Mouse (Mus musculus): ENCODE results near the gene Cmtr1. TPM values are rescaled to one million over a fixed set of nuclear protein-coding genes. Genes with fewer than 3 reads are reported as not detected.
"Not testable (repeated sequence)": the region's sequence is repeated elsewhere in the genome, so short reads cannot be mapped to it uniquely, and the experiment has no call there.

Cmtr1 gene
- 55.7 TPM for polyA plus RNA-seq (2012; fragmentation: generic; extraction: Trizol)

DNA sequence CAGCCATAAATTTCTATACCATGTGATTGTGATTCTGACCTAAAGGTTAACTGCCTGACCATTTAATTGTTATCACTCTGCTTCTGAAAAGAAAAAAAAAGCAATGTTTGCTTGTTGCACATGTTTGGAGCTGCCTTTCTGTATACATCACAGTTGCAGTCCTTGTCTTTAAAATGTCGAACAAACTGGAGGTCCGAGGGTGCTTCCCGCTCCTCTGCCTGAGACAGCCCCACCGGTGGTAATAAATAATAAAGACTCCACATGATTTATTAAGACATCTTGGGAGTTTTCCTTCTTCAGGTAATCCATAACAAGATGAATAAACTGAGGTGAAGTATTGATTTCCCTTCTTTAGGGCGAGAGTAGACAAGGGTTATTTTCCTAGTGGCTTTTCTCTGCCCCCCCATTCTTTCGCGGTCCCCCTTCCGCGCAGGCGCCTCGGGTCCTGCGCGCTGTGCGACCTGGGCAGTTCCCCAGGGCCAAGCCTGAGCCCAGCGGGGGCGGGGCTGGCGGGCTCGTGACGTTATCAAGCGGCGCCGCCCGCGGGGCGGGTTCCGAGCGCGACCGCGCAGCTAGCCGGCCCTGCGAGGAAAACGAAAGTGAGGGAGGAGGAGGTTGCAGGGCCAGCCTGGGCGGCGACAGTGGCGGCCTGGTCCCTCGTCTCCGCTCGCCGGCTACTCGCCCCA is at the start of gene Cmtr1:
Cmtr1 (plus strand) TSS at position 520 of the 686 bp plus-strand sequence.
- H3K36me3 ChIP-seq (ENCODE audit: control insufficient read depth, insufficient read depth), result no peaks in the 10 kb centered on the region
- peaks cover 14% of the 10 kb centered on the region for H3K79me2 ChIP-seq (ENCODE audit: control insufficient read depth, insufficient read depth)
- TF ChIP-seq CEBPB (IDR thresholded peaks at IDR 0.05; ENCODE audit: insufficient read depth, poor library complexity, severe bottlenecking) (no peak), USF1 (IDR thresholded peaks at IDR 0.05; ENCODE audit: low read depth) (no peak), POLR2AphosphoS2 (IDR thresholded peaks at IDR 0.05; ENCODE audit: insufficient read length, low read depth) (peak; percentile 95), MYOG (IDR thresholded peaks at IDR 0.05; ENCODE audit: control insufficient read depth in 1 of 3, insufficient read depth in 1 of 3, insufficient read length in 2 of 3, low read depth in 2 of 3) (peak in 1 of 3 experiments; percentile 30), E2F4 (IDR thresholded peaks at IDR 0.05; ENCODE audit: insufficient read depth) (peak; percentile 59), MAX (IDR thresholded peaks at IDR 0.05; ENCODE audit: low read depth) (no peak), TCF3 (IDR thresholded peaks at IDR 0.05; ENCODE audit: insufficient read length, low read depth) (no peak), REST (IDR thresholded peaks at IDR 0.05; ENCODE audit: insufficient read depth, insufficient read length) (no peak), TCF12 (IDR thresholded peaks at IDR 0.05; ENCODE audit: insufficient read depth, poor library complexity, severe bottlenecking) (no peak), MYOD1 (IDR thresholded peaks at IDR 0.05; ENCODE audit: control insufficient read depth in 1 of 3, insufficient read length in 2 of 3, low read depth in 2 of 3) (peak in 1 of 3 experiments; percentile 25), SRF (IDR thresholded peaks at IDR 0.05; ENCODE audit: control insufficient read depth, insufficient read length, low read depth) (no peak), POLR2A (IDR thresholded peaks at IDR 0.05; ENCODE audit: insufficient read length, low read depth) (peak; percentile 97)
- H3K27me3 ChIP-seq (ENCODE audit: control insufficient read depth, insufficient read depth, insufficient read length), result no peaks in the 10 kb centered on the region
- peak within 1 kb of the TSS; percentile 56 for H3ac ChIP-seq (ENCODE audit: control insufficient read depth, insufficient read length)
- peak within 1 kb of the TSS; percentile 83 for H3K4me3 ChIP-seq
- H3K4me2 ChIP-seq (ENCODE audit: low read depth), result peak within 1 kb of the TSS; percentile 93

DNA sequence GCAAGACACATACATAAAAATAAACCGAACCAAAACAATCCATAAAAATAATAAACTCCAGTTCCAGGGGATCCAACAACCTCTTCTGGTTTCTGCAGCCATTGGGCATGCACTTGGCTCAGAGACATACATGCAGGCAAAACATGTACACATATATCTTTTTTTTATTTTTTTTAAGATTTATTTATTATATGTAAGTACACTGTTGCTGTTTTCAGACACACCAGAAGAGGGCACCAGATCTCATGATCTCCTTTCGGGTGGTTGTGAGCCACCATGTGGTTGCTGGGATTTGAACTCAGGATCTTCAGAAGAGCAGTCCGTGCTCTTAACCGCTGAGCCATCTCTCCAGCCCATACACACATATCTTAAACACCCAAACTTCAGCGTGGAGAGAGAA is 46.9 kb upstream of the Cmtr1 start:
- not testable (repeated sequence) for H3ac ChIP-seq (ENCODE audit: control insufficient read depth, insufficient read length); H3K4me3 ChIP-seq; H3K36me3 ChIP-seq (ENCODE audit: control insufficient read depth, insufficient read depth); H3K27me3 ChIP-seq (ENCODE audit: control insufficient read depth, insufficient read depth, insufficient read length); H3K4me2 ChIP-seq (ENCODE audit: low read depth)
- H3K79me2 ChIP-seq (ENCODE audit: control insufficient read depth, insufficient read depth), result peaks cover 34% of the 10 kb centered on the region

DNA sequence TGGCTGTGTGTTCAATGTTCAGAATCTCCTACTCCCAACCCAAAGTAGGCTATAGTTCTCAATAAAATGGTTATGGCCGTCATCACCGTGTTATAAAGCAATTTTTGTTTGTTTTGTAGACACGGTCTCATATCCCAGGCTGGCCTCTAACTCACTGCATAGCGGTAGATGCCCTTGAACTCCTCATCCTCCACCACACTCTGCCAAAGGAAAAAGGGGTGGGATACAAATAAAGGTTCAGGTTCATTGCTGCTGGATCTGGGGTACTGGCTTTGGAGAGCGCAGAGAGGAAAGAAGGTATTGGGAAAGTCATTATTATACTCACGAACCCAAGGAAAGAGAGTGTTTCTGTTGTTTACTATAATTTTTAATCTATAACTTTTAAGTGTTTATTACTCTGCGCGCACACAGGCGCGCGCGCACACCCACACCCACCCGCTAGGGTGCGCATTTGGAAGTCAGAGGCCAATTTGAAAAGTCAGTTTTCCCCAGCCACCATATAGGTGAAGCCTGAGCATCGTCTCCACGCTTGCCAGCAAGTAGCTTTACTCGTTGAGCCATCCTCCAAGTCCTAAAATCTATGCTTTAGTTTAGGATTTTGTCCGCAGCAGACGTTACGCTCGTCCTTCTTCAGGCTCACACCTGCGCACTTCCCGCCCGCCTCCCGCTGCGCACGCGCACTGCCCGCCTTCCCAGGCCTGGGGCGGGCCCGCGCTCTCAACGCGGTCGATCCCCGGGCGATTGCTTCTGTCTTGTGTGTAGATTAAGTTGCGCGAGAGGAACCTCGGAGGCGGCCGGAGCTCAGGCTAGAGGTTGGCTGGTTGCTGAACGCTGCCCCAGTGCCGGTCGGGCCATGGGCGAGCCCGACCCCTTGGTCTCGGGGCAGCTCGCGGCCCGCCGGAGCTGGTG is 46.0 kb upstream of the Cmtr1 start, which contains the start of the genes Rnf8 and Gm28043:
Rnf8 (plus strand) TSS at position 676 of the 909 bp plus-strand sequence.
Gm28043 (plus strand) TSS at position 762 of the 909 bp plus-strand sequence.
- H3K4me3 ChIP-seq, result peak within 1 kb of the TSS; percentile 56
- H3K79me2 ChIP-seq (ENCODE audit: control insufficient read depth, insufficient read depth), result peaks cover 34% of the 10 kb centered on the region
- no peaks in the 10 kb centered on the region for H3K27me3 ChIP-seq (ENCODE audit: control insufficient read depth, insufficient read depth, insufficient read length)
- peak within 1 kb of the TSS; percentile 77 for H3K4me2 ChIP-seq (ENCODE audit: low read depth)
- TF ChIP-seq E2F4 (IDR thresholded peaks at IDR 0.05; ENCODE audit: insufficient read depth), result peak; percentile 53
- TF ChIP-seq MYOG (IDR thresholded peaks at IDR 0.05; ENCODE audit: control insufficient read depth in 1 of 3, insufficient read depth in 1 of 3, insufficient read length in 2 of 3, low read depth in 2 of 3), result no peak
- peak; percentile 90 for TF ChIP-seq POLR2A (IDR thresholded peaks at IDR 0.05; ENCODE audit: insufficient read length, low read depth)
- TF ChIP-seq CEBPB (IDR thresholded peaks at IDR 0.05; ENCODE audit: insufficient read depth, poor library complexity, severe bottlenecking), result no peak
- TF ChIP-seq POLR2AphosphoS2 (IDR thresholded peaks at IDR 0.05; ENCODE audit: insufficient read length, low read depth), result peak; percentile 67
- peak in 2 of 3 experiments; percentile 43 to 51 for TF ChIP-seq MYOD1 (IDR thresholded peaks at IDR 0.05; ENCODE audit: control insufficient read depth in 1 of 3, insufficient read length in 2 of 3, low read depth in 2 of 3)
- H3K36me3 ChIP-seq (ENCODE audit: control insufficient read depth, insufficient read depth), result no peaks in the 10 kb centered on the region
- peak within 1 kb of the TSS; percentile 90 for H3ac ChIP-seq (ENCODE audit: control insufficient read depth, insufficient read length)

DNA sequence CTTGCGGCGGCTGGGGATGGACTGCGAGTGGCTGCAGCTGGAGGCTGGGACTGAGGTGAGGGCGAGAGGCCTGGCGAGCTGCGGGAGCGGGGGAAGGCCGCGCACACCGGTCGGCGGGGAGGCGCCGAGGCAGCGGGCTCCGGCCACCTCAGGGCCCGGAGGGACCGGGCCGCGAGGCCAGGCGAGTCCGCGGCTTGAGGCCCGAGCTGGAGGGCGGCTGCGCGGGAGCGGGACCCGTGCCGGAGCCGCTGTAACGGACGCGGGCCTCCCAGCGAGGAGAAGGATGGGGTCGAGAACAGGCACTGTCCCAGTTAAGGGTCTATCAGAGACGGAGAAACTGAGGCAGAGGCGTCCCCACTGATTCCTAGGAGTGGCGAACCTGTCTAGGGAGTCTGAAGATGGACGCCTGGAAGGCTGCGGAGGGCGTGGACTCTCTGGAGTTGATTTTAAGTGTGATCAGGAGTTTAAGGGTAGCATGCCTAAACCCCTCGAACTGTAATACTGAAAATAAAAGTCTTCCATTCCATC is 45.3 kb upstream of the Cmtr1 start:
- TF ChIP-seq E2F4 (IDR thresholded peaks at IDR 0.05; ENCODE audit: insufficient read depth) (no peak), SRF (IDR thresholded peaks at IDR 0.05; ENCODE audit: control insufficient read depth, insufficient read length, low read depth) (no peak), MYOG (IDR thresholded peaks at IDR 0.05; ENCODE audit: control insufficient read depth in 1 of 3, insufficient read depth in 1 of 3, insufficient read length in 2 of 3, low read depth in 2 of 3) (no peak), MAX (IDR thresholded peaks at IDR 0.05; ENCODE audit: low read depth) (no peak), TCF12 (IDR thresholded peaks at IDR 0.05; ENCODE audit: insufficient read depth, poor library complexity, severe bottlenecking) (no peak), POLR2AphosphoS2 (IDR thresholded peaks at IDR 0.05; ENCODE audit: insufficient read length, low read depth) (no peak), TCF3 (IDR thresholded peaks at IDR 0.05; ENCODE audit: insufficient read length, low read depth) (no peak), USF1 (IDR thresholded peaks at IDR 0.05; ENCODE audit: low read depth) (no peak), CEBPB (IDR thresholded peaks at IDR 0.05; ENCODE audit: insufficient read depth, poor library complexity, severe bottlenecking) (no peak), REST (IDR thresholded peaks at IDR 0.05; ENCODE audit: insufficient read depth, insufficient read length) (no peak), MYOD1 (IDR thresholded peaks at IDR 0.05; ENCODE audit: control insufficient read depth in 1 of 3, insufficient read length in 2 of 3, low read depth in 2 of 3) (no peak), POLR2A (IDR thresholded peaks at IDR 0.05; ENCODE audit: insufficient read length, low read depth) (no peak)
- H3K36me3 ChIP-seq (ENCODE audit: control insufficient read depth, insufficient read depth), result no peaks in the 10 kb centered on the region
- H3K4me2 ChIP-seq (ENCODE audit: low read depth), result peak overlapping the region; percentile 70
- H3K27me3 ChIP-seq (ENCODE audit: control insufficient read depth, insufficient read depth, insufficient read length), result no peaks in the 10 kb centered on the region
- H3K4me3 ChIP-seq, result peak overlapping the region; percentile 56
- H3ac ChIP-seq (ENCODE audit: control insufficient read depth, insufficient read length), result peak overlapping the region; percentile 90
- H3K79me2 ChIP-seq (ENCODE audit: control insufficient read depth, insufficient read depth), result peaks cover 34% of the 10 kb centered on the region

Measured in myocyte (in vitro differentiated cells).